Mouse (Mus musculus) embryo, embryonic 9.5 days (tissue): ENCODE measurements at regions not wholly inside any gene's neighbourhood (a gene's known extent, or its start where the extent isn't known, plus 50 kb on each side); places are given as distances from the start of the nearest gene placed in this dataset.

Experiments used
- DNase-seq: peaks from one replicate; pipeline ENCODE4 v3.0.0-alpha.2; 2017; ENCODE audit errors: extremely low spot score

DNA sequence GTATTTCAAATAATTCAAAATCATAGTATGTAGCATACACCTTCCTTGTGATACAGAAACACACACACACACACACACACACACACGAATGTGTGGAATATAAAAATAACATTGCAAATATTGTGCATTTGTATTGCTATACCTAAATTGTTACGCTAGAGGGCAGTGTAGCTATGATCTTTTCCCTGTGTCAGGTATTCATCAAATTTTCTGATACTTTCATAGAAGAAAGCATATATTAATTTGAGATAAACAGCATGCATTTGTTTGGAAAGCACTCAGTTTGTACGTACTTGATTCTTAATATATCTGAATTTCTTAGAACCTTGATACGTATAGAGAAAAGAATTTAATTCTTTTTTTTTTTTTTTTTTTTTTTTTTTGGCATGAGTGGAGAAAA, 1700.9 kb upstream of the Sel1l start:
- DNase-seq: peak; percentile 11

DNA sequence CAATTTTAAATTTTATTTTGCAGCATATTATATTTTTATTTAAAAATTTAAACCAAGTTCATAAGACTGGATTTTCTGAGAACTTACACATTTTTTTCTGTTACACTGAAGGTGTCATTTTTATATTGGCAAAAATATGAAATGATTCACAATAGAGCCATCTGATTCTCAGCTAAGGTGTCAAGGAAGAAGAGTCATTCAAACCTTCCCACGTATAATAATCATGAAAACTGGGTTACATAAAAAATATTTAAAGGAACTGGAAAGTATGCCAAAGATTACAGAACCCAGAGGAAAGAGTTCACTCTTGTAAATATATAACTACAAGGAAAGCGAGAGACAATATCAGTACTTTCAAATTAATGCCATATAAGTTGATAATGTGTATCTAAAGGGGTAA, 1674.5 kb upstream of the Sel1l start:
- DNase-seq: no peak

DNA sequence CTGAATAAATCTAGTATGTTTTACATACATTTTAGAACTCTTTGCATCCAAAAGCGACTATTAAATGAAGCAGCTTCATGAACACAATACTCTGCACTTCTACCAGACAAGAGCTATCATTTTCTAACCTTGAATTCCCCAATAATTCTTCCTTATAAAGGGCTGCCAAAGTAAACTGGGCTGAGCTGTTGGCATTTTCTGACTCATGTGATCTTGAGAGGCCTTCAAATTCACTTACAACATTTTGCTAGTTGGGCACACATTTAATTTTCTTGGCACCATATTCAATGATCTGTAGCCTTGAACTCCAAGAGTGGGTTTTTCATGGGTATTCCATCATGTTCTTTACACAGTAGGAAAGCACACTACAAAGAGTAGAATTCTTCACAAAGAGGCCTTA, 1637.4 kb upstream of the Sel1l start:
- no peak for DNase-seq

DNA sequence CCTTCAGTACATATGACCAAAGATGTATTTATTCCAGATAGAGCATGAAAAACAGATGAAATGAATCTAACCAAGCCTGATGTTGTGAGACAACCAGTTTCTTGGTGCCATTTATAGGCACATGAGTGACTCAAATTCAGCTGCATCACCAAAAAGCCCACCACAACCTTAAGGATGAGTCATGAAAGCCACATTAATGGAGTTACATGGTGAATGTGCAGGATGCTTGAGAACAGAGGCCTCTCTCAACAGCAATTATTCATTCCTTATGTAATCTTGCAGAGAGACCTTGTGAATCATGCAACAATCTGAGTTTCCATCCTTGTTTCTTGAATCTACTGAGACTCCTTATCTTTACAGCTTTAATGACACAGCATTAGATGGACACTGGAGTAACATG, 1613.1 kb upstream of the Sel1l start:
- DNase-seq: no peak

DNA sequence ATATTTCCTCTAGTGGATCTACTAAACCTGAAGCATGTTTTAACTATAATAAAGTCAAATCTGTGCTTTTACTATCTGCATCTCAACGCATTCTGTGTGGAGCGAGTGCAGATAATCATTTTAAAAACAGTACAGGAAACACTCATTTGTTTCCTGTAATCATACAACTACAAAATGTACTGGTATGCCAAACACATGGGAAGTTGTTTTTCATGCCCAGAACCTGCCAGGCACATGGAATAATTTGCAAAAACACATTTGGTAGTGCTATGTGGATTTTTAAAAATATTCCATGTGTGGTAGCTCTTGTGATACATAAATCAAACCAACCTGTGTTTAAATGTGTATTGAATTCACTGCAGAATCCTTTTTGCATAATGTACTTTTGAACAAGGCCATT, 1600.5 kb upstream of the Sel1l start:
- DNase-seq: no peak

DNA sequence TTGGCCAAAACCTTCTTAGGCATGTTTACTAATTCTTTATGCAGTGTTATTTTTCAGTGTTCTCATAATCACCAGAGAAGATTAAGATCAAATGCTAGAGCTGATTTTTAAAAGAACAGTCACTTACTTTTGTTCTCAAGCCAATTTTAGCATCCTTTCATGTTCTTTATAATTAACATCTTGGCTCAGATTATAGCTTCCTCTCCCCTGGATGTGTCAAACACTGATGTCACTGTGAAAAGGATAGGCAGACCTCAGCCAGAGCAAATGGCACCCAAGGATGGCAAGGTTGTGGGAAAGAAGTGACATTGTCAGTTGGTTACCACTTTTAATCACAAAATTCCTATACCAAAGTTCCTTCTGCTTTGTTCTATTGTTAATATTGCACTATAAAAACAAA, 1580.3 kb upstream of the Sel1l start:
- no peak for DNase-seq

DNA sequence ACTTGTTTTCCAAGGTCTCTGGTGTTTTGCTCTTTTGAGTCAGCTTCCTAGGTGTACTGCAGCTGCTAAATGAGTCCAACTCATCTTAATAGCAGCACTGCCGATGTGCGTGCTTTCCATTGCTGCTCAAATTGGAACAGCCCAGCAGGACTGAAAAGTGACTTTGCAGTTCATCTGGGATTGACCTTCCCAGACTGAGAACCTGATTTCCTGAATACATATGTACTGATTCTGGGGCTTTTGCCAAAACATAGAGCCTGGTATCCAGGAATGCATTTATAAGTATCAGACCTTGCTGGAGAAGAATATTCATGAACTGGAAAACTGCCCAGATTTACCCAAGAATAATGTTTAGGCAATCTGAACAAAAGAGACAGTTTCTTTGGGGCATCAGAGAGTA, 1579.0 kb upstream of the Sel1l start:
- DNase-seq: no peak

DNA sequence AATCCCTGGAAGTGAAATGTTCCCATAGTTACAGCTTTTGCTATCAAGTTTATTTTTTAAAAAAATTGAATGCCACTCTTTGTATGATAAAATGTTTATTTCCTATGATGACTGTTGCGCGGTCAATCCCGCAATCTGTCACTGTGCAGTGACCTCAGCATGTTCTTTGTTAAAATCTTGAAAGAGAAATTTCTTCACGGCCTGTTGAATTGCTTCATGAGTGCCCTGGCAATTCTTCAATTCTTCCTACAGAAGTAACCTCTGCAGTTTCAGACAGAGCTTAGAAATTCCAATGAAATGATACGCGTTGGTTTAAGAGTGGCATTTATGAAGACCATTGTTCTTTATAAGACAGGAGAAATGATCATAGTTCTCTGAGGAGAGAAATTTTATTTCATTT, 1567.4 kb upstream of the Sel1l start:
- DNase-seq: no peak

DNA sequence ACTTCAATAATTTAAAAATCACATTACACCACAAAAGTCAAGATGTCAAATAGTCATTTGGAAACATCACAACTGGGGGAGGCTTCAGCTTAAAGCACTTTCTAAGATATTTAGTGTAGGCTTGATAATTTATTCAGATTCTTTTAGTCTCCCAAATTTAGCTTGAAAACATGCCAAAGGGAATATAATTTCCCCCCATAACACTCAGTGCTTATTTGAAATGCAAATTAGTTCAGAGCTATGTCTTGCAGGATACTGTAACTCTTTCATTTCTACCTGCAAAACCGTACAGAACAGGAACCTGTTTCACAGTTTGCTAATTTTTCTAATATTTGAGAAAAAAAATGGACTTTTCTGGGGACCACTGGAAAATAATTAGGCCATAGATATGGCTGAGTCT, 1566.8 kb upstream of the Sel1l start:
- DNase-seq: no peak

DNA sequence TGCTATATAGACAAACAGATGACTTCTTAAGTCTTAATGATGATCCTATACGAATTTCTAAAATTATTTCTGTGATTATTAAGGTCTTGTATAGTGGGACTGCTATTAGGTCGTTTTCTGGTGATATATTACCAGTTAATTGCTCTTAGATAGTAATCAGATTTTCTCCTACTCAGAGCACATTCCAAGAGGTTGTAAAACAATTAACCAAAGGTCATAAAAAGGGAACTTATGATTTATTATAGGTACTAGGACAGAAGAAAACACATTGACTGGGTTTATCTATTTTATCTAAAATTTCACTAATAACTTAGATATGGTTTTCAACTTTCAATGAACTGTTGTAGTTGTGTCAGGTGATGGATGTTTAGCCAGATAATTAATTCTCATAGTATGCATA, 1536.6 kb upstream of the Sel1l start:
- no peak for DNase-seq

DNA sequence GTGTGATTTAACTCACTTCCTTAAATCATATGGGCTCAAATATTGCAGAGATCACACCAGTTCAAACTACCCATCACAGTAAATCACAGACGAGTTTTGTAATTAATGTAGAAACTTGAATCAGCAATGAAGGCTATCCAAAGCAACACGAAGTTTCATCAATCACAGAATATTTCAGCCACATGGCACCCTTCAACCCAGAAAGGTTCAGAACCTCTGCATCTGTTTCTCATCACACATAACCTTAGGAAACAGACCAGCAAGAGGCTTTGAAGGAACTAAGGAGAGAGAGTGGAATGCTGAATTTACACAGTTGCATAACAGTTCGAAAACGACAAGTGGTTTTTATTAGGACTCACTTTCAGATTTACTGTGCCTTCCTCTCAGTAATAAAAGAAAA, 1494.0 kb upstream of the Sel1l start:
- DNase-seq: peak; percentile 6

DNA sequence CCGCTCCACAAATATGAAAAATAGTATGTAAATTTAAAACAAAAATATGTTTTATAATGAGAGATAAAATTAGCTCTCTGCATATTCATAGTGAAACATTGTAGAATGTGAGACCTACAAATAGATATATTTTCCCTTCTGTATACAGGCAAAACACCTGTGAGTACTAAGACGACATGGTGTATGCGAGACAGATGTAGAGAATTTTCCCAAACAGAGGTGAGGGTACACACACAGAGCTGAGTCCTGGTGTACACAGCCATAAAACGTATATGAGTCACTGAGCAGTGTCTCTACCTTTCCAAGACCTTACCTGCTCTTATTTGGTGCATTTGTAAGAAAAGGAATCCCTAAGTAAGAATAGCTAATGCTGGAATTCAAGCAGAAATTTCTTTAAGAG, 1493.6 kb upstream of the Sel1l start:
- peak; percentile 3 for DNase-seq

DNA sequence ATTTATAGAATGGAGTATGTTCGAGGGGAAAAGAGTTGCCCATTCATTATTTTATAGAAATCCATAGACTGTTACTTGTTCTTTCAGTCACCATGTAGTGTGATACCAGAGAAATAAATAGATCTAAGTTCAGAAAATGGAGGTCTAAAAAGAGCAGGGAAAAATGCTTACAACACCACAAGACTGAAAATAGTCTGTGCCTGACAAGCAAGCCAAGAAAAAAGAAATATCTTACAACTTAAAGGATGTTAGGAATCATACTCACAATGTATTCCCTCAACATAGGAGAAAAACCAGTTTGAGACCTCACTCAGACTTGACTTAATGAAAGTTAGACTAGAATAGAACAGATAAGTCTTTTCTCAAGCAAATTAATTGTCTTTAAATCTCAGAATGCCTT, 1486.6 kb upstream of the Sel1l start:
- DNase-seq: no peak

DNA sequence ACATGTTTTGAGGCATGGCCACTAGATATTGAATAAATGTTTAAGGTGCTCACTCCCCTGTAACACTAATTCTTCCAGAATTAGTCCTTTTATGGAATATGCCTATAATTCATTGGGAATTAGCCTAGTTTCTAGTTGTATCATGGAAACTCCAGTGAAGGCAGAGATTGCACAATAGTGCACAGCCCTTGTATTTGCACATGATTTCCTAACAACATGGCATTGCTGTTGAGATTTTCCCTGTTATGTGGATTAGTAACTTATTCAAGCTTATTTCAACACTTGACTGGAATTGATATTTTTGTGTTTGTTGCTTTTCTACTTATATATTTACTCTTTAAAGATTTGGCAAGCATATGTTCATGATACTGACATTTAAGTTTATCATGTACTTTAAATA, 1463.3 kb upstream of the Sel1l start:
- no peak for DNase-seq

DNA sequence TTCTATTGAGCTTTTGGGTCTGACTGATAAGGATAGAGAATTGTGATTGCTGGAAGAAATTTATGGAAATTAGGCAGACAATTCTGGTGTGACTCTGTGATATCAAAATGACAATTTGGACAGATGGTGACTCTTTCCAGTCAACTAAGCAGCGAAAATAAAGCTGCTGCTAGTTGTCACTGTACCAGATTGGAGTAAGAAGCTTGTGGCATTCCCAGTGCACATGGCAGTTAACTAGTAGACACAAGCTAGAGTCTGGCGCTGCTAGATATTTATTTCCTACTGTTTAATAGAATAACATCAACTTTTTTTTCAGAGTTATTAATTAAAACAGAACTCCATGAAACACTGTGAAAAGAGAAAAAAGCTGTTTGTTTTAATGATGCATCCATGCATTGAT, 1432.9 kb upstream of the Sel1l start:
- no peak for DNase-seq

DNA sequence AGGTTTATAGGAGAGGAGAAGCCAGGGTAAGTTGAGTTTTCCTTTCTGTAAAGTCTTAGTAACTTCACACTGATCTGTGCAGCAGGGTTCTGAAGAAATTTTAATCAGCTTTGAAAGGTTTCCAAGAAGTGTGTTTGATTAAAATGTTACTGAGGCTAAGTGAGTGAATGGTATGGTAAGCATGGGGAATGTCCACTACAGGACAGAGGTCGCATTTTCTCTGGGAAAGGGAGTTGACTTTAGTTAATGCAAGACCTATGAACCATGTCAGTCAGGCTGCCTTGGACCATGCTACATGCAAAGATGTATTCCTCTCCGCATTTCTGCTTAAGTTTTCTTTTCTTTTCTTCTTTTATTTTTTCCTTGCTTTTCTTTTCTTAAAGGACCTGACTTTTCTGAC, 1424.7 kb upstream of the Sel1l start:
- DNase-seq: no peak

DNA sequence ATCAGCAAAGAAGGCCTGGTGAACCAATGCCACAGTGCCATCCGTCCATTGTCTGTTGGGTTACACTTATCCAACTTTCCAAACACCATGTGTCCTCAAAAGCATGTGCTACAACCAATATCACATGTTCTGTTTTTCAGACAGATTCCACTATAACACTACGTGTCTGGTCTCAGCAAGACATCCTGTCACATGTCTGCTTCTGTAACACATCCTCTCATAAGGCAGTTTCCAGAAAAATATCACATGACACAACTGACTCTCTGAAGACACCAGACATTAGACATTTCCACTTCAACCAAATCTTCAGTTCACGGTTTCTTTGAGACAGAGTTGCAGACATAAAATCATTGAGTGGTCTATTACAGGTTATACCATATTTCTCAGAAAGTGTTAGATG, 1381.3 kb upstream of the Sel1l start:
- no peak for DNase-seq

DNA sequence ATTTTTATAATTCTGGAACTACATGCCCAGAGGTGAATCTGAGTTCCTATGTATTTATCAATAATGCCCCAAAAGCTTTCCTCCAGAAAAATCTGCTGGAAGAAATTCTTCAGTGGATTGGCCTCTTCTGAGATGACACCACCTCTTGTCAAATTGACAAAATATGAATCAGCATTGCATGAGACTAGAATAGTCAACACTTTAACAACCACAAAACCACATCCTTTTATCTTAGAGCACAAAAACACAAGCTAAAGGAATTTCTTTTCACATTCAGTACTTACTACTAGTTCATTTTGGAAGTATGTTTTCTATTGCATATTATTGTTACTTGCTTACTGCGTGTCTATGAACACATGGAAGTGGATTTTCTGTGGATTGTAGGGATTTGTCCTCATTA, 1377.9 kb upstream of the Sel1l start:
- DNase-seq: no peak

DNA sequence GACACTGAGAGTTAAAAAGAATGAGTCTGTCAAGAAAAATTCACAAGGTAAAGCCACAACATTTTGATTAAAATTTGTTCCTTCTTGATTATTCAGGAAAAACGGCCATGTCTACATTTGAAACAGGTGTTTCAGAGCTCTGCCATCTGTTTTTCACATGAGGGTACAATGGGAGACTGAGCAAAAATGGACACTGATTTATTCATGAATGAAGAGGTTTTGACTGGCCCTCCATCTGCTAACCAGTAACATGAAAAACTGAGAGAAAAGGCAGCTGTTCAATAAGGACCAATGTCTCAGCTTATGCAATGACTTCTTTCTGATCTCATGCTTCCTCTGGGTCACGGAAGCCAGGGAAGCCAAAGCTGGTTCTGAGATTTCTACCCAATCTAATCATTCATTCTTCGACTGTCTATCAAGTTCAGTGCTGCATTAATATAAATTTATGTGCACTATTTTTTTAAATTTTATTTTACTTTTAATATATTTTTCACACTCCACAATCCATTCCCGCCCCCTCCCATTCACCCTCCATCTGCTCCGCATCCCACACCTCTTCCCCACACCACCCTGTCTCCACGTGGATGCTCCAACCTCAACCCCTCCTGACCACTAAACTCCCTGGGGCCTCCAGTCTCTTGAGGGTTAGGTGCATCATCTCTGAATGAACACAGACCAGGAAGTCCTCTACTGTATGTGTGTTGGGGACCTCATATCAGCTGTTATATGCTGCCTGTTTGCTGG, 1372.4 kb upstream of the Sel1l start:
- DNase-seq: no peak

DNA sequence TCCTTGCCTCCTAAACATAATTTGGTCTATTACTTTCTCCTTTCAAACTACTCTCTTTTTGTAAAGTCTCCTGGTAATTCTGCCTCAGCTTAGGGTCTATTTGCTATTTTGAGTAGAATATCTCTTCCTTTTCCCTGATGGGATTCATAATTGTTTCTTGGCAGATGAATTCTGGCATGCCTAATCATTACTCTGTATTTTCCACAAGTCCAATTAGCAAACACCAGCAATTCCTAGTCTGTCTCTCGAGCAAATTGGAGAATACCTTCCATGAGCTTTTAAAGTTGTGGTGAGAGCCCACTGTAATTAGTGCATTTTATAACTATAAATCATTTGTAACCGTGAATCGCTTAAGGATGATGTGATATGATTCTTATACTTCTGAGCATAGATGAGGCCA, 1358.6 kb upstream of the Sel1l start:
- DNase-seq: no peak

DNA sequence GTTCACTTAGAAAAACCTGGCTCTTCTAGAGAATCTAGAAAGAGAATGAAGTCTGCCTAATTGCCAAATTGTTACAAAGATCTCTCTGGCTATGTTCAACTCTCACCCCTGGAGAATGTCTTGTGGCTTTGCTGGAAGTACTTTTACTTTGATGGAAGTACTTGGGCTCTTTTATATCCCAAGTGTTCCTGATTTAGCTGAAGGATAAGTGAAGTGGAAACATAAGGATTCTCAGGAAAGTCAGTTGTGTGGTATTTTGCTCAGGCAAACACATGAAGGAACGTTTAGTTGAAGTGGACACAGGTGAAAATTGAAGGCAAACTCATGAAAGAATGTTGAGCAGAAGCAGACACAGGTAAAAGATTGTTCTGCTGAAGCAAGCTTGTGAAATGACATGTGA, 1340.0 kb upstream of the Sel1l start:
- no peak for DNase-seq

DNA sequence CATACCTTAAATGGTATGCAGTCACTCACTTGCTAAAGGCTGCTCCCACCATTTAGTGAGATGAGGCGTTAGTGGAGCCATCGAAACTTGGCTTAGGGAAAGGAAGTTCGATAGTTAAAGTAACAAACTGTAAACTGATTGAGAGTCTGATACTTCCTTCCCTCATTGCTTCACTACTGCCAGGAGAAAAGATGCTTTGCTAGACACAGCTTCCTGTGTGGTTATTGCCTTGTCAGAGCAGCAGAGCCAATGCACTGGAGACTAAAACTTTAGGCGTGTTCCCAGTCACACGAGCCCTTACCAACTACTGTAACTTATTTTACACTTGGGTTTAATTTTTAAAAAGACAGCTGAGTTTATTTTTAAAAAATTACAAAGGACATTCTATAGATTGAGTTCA, 1324.8 kb upstream of the Sel1l start:
- DNase-seq: no peak

DNA sequence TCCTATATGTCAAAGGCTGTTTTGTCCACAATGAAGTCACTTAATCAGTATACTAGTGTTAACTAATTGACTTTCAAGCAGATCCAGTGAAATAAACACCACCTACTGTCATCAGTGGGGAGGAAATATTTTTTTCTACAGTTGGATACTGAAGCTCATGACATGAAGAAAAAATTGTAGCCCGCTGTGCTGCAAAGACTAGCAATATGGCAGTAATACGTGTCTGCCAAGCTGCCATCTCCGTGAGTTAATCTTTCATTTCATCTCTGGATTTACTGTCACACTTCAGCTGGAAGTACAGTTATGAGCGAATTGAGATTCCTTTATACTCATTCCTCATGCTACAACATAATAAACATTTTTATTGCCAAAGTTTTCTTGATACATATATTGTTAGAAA, 1311.3 kb upstream of the Sel1l start:
- no peak for DNase-seq

DNA sequence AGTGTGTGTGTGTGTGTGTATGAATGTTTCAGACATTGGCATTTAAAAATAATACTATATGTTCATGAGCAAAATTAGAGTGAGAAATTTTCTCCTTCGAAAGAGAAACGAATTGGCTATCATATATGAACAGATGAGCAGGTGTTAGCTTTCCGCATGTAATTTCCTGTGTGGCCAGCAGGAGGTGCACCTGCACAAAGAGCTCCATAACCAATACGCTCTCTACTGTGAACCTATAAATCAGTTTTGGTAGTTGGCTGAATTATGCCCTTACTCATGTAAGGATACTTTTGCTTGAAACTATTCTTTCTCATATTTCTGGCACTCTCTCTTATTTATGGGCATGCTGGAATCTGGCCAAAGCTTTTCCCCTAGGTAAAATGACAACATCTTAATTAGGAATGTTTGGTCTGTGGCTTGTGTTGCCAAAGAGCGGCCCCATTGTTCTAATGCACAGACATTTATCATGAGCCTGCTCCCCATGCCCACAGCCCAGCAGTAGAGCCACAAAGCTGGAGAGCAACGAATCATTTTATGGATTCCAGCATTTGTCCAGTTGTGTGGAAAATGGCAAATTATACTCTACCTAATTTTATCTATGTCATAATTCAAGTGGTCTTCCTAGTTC, 1303.8 kb upstream of the Sel1l start:
- peak; percentile 29 for DNase-seq
